Mouse (Mus musculus): ENCODE results near the gene Nexn.

- TF ChIP-seq CTCF (IDR thresholded peaks at IDR 0.05; ENCODE audit: low read depth, low read length) = no peak
- no peak for TF ChIP-seq POLR2A (IDR thresholded peaks at IDR 0.05; ENCODE audit: extremely low read depth, insufficient read depth, low read length)
These were observed 28.2 kb upstream of the Nexn start for GRCm38 (mm10) chr3:152294400-152294799.
